Mouse (Mus musculus): ENCODE data around the gene St8sia2.

- no peak for TF ChIP-seq CTCF (conservative IDR thresholded peaks at IDR 0.05; ENCODE audit: insufficient read depth, insufficient read length, low read depth, low read length)
- TF ChIP-seq POLR2A (IDR thresholded peaks at IDR 0.05; ENCODE audit: low read depth, low read length) = no peak
These were observed 6.6 kb downstream of the St8sia2 start for GRCm38 (mm10) chr7:74006775-74007371.

Data from kidney, adult 2 months (tissue).